Mouse (Mus musculus) left cerebral cortex, postnatal 14 days (tissue): Measurements from ENCODE around the gene Acta1. TPM values are rescaled to one million over a fixed set of nuclear protein-coding genes. Genes with fewer than 3 reads are reported as not detected.
A peak's percentile ranks its signal among the peaks of the same experiment; 100 is the strongest.

ENCODE experiments used
- DNase-seq, 2 experiments: peaks; one replicate each; pipeline ENCODE4 v3.0.0; 2021 to 2022; ENCODE audit warnings: low spot score in 2 of 2, mixed read lengths in 1 of 2
- intact Hi-C: fragments of 180-260 bp; cut with DNase I; formaldehyde crosslinking; loops from one replicate; pipeline ENCODE4 v1.15.1; 2025
- total RNA-seq, 2 experiments: library from RNA; stranded (reverse); gene quantifications; 2 replicates each; pipeline ENCODE4 v1.2.3; 2021

Gene Acta1
- total RNA-seq, 2 experiments from 2014 or later = 9.3 to 11.5 TPM

DNA sequence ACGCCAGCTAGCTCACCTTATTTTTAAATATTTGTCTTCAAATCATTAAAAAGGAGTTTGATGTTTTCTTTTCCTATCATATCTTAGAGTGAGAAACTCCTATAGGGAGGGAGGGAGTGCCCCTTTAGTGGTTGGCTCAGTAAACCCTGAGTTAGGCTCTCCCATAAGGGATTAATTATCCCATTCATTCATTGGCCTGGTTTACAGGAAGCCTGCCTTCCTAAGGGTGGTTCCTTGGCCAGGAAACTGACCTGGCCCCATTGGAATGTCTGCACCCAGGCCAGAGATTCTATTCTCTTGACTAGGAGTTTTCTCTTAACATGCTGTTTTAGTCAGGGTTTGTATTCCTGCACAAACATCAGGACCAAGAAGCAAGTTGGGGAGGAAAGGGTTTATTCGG is 6.6 kb downstream of the Acta1 start:
- DNase-seq = no peak
- intact Hi-C loops = no loop called here

DNA sequence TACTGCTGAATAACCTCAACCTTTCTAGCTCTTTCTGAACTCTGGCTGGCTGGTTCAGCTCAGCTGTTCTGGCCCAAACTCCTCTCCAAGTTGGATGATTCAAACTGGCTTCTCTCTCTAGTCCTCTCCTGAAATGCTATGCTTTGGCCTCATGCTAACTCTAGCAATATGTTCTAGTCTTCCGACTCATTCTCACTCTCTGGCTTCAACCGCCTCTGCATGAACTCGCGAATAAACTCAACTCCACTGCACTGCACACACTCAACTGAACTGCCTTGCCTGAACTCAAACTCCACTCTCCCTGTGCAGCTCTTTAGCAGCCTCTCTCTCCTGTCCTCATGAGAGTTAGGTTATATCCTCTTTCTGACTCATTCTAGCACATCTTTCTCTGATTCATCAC is 7.4 kb downstream of the Acta1 start:
- intact Hi-C loops = no loop called here
- DNase-seq = no peak

DNA sequence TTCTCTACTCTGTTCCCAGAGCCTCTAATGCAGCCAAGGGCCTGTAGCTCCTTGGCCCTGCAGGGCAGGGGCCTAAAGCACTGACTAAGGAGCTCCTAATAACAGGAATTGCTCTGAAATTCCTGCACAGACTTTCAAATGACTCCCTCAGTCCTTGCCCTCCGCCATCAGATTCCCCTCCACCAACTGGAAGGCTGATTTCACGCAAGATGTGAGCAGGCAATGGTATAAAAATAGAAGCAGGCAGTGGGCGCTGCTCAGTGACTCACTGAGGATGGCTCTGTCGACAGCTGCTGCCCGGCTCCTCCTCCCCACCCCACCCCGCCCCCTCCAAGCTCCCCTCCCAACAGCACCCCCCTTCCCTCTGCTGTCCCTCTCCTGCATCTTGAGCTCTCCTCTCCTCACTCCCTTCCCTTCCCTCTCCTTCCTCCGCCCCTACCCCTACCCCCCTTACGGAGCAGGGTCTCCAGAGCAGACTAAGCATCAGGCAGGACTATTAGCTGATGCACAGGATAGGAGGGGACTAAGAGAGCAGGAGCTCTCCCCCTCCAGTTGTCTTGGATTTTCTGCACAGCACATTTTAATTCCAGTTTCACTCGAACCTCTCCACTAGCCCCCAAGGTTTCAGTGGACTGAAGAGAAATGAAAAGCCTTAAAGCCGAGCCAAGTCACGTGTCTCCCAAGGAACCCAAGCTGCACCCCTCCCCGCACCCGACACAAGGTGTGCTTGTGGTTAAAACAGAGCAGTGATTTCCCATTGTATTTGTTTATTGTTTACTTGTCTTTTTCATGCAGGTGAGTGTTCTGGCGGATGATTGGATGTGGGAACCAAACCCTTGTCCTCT is 9.6 kb downstream of the Acta1 start:
- DNase-seq = peak; percentile 82 to 92
- intact Hi-C loops = loop anchor here (5.0 kb wide), 1 partner anchor 43 kb away; no protein-coding TSS in a partner anchor

DNA sequence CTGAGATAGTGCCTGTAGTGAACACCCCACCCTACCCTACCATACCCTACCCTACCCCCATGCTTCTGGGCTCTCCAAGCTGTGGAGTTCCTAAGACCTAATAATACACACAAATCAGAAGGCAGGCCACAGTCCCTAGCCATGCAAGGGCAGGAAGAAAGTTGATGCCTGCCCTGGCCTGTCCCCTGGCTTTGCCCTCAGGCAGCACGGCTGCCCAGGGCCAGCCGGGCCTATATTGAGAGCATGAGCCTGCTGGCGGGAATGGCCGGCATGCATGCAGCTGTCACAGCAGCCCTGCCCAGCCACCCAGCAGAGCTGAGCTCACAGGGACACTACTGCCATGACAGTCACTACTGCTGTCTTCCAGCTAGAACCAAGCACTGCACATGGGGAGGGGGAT is 11.5 kb downstream of the Acta1 start:
- no peak for DNase-seq

DNA sequence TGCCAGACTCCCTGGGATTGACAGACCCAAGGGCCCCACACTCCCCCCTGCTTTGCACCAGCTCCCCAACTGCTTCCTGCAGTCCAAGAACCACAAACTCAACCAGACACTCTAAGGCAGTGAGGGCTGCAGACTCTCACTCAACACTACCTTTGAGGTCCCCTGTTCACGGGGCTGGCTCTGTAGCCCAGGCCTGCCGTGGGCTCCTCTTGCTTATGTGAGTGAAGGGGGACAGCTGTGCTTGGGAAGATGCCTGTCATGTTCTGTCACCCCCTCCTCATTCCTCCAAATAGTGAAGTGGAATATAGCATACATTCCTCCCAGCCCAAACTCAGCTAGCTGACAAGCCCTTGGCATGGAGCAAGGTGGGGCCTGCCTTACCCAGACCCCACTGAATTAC is 12.1 kb downstream of the Acta1 start:
- DNase-seq = no peak
- intact Hi-C loops = loop anchor here (5.0 kb wide), 1 partner anchor 40 kb away; no protein-coding TSS in a partner anchor

More for the DNA sequence above, 11.5 kb downstream of the Acta1 start:
- intact Hi-C loops = loop anchor here (5.0 kb wide), 1 partner anchor 41 kb away; no protein-coding TSS in a partner anchor

GRCm38 (mm10) chr8:123880821-123881350 is 13.7 kb downstream of the Acta1 start:
- intact Hi-C loops = loop anchor here (5.0 kb wide), 1 partner anchor 39 kb away; no protein-coding TSS in a partner anchor
- DNase-seq = no peak

DNA sequence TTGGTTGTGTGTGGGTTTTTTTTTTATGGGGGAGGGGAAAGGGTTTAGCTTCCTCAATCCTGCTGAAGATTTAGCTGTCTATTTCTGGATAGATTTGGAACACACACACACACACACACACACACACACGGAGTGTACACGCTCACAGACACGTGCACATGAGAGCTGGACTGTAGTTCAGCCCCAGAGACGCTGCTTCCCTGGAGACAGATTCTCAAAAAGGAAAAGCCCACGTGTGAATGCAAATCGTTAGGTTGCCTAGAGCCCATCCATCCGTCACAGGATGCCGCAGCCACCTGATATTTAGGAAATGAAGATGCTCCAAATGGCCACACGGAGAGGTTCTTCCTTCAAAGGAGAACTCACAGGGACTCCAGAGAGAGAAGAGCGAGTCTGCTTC is 14.3 kb downstream of the Acta1 start:
- intact Hi-C loops = loop anchor here (5.0 kb wide), 1 partner anchor 38 kb away; no protein-coding TSS in a partner anchor

DNA sequence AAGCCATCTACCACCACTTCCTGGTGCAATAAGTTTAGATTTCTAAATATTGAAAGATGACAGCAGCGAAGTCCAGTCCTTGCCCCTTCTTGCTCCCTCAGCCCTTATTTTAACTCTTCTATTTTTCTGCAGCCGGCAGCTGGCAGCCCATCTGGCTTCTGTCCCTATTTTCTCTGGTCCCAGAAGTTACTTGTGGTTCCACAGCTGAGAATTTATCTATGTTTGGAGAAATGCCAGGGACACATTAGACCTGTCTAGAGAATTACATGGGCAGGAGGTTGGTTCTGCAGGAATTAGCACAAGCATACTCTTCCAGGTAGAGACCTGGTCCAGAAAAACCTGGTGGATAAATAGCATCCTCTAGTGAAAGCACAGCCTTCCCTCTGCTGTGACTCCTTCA is 16.7 kb downstream of the Acta1 start:
- DNase-seq = no peak
- intact Hi-C loops = no loop called here

More for the DNA sequence above, 14.3 kb downstream of the Acta1 start:
- DNase-seq = peak; percentile 90 to 97

DNA sequence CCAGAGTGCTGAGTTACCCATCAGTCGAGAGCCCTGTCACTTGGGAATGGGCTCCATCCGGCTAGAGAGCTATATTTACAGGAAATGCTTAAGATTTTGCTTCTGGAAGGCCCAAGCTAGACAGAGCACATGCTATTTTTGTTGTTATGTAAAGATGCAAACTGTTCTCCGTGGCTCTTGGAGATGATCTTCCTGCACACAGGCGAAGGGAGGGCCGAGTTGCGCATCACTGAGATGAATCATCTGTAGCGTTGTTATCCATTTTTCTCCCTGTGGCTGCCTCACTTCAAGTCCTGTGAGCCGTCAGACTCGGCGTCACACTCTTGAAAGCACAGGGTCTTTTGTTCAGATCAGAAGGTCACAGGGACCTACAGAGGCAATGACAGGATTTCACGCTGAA is 20.2 kb downstream of the Acta1 start:
- intact Hi-C loops = no loop called here
- DNase-seq = peak; percentile 65 to 75

DNA sequence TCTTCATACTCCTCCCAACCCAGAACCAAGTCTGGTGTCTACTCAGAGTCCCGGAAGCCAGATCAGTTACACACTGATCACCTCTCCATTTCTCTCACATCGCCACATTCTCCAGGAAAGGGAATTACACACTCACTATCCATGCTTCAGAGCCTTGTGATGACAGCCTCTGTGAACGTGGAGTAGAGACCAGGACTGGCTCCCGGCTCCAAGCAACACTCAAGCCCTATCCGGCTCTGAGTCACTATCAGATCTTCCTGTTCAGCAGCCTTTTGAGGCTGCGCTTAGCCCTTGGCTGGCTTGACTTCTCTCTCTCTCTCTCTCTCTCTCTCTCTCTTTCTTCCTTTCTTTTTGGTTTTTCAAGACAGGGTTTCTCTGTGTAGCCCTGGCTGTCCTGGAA is 21.2 kb downstream of the Acta1 start:
- intact Hi-C loops = no loop called here
- no peak for DNase-seq

DNA sequence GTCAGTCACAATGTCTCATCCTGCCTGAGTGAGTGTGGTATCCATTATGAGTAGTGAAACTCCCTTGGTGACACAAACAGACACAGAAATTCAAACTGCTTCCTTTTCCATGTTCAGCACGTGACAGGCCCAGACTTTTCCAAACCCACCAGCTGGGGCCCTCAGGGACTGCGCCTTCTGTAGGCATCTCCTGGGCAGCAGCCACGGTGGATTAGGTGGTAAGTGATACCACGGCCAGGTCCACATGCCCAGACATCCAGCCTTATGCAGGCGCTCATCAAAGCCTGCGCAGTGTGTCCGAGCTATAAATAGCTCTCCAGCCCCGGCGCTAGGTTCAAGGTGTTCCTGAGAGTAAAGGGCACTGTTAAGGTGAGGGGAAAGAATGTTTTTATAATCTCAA is 22.5 kb downstream of the Acta1 start:
- DNase-seq = no peak
- intact Hi-C loops = no loop called here

GRCm38 (mm10) chr8:123866971-123867370 is 27.6 kb downstream of the Acta1 start:
- intact Hi-C loops = no loop called here

GRCm38 (mm10) chr8:123865786-123866185 is 28.8 kb downstream of the Acta1 start:
- intact Hi-C loops = no loop called here
- no peak for DNase-seq

More at GRCm38 (mm10) chr8:123866971-123867370, 27.6 kb downstream of the Acta1 start:
- no peak for DNase-seq

DNA sequence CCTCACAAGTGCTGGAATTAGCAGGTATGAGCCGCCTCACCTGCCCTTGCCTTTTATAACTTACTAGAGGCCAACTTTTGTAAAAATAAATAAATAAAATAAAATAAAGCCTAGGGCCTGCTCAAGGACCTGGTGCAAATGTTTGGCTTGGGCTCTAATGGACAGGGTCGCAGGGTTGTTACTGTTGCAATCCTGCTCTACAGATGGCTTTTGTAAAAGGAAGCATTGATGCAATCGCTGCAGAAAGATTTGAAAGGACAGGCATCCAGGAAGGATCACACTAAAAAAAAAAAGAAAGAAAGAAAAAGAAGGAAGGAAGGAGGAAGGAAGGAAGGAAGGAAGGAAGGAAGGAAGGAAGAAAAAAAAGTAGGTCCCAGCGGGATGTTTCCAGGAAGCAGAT is 34.2 kb downstream of the Acta1 start:
- intact Hi-C loops = no loop called here
- DNase-seq = no peak

DNA sequence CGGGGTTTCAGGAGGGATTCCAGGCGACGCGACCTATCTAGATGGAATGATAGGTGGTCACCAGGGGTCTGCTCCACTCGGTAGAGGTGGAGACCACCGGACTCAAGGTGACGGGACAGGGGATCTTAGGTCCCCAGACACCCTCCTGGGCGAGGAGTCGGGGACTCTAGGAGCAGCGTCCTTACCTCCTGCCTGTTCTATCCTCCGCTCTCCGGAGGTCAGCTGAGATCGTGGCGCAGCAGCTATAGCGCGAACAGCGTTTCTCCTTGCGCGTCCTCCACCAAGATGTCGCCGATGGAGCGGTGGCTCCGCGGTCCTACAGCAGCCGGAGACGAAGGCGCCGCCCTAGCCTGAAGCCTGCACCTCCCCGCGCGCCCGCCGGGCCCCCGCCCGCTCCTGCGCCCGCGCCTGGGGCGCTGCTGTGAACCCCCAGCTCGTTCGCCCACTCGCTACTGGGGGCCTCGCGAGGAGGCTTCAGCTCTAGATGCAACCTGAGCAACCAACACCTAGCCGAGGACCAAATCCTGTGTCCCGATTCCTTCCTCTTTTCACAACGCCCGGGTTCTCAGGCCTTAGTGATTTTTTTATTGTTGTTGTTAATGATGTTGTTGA is 34.8 kb downstream of the Acta1 start, which contains the start of gene Ccsap:
Gene Ccsap, minus strand, starts transcription at position 562 of the 612 bp plus-strand sequence.
- DNase-seq = peak; percentile 69 to 71
- intact Hi-C loops = loop anchor here (5.0 kb wide), 1 partner anchor 33 kb away; the partner anchor contains the start of gene Acta1

GRCm38 (mm10) chr8:123858941-123859647 is 35.5 kb downstream of the Acta1 start:
- intact Hi-C loops = loop anchor here (5.0 kb wide), 1 partner anchor 33 kb away; the partner anchor contains the start of gene Acta1
- DNase-seq = peak; percentile 90 to 92

DNA sequence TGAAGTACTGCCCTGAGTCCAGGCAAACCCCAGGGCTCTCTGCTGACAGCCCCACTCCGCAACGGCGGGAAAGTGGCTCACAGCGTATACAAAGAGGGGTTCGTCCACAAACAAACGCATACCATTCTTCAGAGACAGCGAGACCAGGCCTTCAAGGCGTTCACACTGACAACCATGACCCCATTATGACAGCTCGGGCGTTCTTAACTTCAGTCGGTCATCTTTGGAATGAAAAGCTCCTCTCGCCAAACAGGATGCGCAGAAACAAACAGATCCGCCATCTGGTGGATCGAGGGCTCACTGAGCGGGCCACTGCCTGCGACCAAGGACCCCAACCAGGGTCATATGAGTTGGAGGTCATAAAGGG is 36.0 kb downstream of the Acta1 start:
- no peak for DNase-seq
- intact Hi-C loops = loop anchor here (5.0 kb wide), 1 partner anchor 34 kb away; the partner anchor contains the start of gene Acta1

DNA sequence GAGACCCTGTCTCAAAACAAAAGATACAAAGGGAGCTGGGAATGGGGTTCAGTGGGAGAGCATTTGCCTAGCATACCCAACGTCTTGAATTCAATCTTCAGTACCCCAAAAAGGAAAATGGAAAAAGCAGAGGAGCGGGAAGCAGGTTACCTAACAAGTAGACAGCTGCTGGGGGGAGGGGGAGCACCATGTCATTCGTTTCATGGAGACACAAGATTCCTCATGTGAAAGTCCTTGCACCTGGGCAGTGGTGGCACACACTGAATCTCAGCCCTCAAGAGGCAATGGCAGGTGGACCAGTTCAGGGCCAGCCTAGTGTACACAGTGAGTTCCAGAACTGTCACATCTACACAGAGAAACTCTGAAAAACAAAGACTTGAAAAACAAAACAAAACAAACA is 37.2 kb downstream of the Acta1 start:
- intact Hi-C loops = loop anchor here (5.0 kb wide), 1 partner anchor 35 kb away; the partner anchor contains the start of gene Acta1
- DNase-seq = no peak

DNA sequence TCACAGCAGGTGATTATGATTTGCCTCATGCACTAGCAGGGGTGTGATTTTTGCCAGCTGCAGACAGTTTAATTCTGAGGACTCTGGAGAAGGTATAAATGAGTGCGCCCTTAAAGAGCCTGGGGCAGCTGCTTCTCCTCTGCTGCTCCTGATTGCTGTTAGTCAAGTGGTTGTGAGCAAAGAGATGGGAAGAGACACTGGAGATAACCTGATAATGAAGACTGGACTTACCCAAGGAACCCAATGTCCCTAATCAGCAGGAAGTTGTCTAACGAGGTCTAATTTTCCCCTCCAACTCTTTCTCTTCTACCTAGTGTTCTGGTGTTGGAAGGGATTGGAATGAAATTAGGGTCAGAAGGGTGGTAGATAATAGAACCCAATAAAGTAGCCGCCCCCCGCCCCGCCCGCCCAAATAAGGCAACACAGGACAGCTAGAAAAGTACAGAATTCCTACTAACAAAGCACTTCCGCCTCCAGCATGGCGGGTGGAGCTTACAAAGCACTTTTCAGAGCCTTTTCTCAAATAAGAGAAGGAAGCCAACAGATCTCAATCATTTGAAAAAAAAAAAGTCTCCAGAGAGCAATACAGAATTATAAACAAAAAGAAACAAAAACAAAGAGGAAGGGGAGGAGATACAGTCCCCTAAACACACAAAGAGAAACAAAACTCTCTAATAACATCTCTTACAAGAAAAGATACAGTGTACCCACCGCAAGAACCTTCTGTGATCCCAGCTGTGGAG is 39.6 kb downstream of the Acta1 start:
- no peak for DNase-seq
- intact Hi-C loops = loop anchor here (5.0 kb wide), 1 partner anchor 37 kb away; the partner anchor contains the start of gene Acta1
